Mouse (Mus musculus): Measurements from ENCODE around the gene Casc4. TPM values are rescaled to one million over a fixed set of nuclear protein-coding genes. Genes with fewer than 3 reads are reported as not detected.
A peak's percentile ranks its signal among the peaks of the same experiment; 100 is the strongest.

The Casc4 gene
- total RNA-seq (2015; ENCODE audit: low replicate concordance), result 0.42 and 1.1 TPM in 2 replicates
- total RNA-seq (2017; ENCODE audit: low replicate concordance), result 0.51 and 4.8 TPM in 2 replicates

DNA sequence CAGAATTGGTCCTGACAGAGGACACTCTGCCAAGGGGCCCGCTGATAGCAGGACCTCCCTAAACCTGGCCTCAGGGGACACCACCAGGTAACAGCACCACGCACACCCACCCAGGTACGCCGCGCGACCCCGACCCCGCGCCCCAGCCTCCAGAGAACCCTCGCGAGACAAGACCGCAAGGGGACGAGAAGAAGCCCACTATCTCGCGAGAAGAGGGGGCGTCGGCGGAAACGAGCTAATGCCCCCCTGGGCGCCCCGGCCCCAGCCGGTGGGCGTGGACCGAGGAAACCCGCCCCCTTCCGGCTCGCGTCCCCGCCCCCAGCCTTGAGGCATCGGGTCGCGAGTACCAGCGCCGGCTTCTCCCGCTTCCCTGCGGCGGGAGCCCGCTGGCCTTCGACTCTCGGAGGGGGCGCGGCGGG lies at the start of gene Casc4:
Gene Casc4 (plus strand): TSS at position 339 of the 419 bp plus-strand sequence.
- no peak for ATAC-seq (replicated peaks; ENCODE audit: low FRiP score, poor library complexity, severe bottlenecking)

DNA sequence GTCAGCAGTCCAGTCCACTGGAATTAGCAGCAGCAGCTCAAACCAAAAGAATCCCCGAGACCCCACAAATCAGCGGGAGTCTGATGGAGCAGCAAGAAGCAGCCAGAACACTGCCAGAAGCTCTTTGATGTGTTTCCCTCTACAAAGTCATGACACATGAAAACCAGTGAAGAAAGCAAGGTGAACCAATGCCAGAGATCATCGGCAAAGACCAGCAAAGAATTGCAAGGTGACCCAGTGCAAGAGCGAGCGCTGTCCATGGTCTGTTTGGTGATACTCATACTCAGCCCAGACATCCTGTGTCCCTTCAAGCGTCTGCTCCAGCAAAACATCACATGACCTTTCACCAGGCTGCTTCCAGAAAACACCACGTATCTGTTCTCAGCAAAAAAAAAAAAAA lies 45.0 kb upstream of the Casc4 start:
- ATAC-seq (replicated peaks; ENCODE audit: low FRiP score, poor library complexity, severe bottlenecking), result no peak

GRCm38 (mm10) chr2:121824653-121825052 lies 42.1 kb upstream of the Casc4 start:
- ATAC-seq (replicated peaks; ENCODE audit: low FRiP score, poor library complexity, severe bottlenecking), result no peak

GRCm38 (mm10) chr2:121826189-121826588 lies 40.6 kb upstream of the Casc4 start:
- no peak for ATAC-seq (replicated peaks; ENCODE audit: low FRiP score, poor library complexity, severe bottlenecking)

DNA sequence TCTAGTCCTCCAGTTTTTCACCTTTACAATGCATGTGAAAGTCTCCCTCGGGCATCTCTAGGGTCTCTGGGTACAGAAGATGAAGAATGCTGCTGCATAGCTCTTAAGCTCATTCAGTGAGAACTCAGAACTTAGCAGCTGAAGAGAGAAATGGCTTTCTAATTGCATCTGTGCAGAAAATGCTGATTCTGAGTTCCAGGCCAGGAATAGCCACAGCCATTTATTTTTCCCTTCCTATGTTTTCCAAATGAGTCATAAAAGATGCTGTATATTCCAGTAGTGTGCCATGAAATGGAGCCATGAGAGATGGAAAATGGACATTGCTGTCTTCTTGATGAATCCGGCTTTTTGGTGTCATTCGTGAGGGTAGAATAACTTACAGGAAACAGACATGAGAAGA lies 38.4 kb upstream of the Casc4 start:
- no peak for ATAC-seq (replicated peaks; ENCODE audit: low FRiP score, poor library complexity, severe bottlenecking)

DNA sequence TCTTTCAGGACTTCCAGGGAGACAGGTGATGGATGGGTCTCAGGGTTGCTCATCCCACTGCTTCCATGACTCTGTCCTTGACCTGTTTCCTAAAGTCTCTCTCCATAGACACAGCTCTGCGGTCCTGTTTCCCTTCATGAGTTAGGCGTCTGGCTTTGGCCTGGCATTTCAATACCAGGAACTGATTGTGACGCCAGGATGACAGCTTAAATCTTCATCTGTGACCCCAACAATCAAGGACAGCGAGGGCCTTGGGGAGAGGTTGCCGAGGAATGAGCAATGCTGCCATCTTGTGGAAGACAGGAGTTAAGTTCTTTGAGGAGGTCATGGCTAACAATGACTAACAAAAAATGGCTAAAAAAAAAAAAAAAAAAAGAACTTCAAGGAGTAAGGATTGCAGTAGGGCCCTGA lies 34.3 kb upstream of the Casc4 start:
- ATAC-seq (replicated peaks; ENCODE audit: low FRiP score, poor library complexity, severe bottlenecking), result no peak

DNA sequence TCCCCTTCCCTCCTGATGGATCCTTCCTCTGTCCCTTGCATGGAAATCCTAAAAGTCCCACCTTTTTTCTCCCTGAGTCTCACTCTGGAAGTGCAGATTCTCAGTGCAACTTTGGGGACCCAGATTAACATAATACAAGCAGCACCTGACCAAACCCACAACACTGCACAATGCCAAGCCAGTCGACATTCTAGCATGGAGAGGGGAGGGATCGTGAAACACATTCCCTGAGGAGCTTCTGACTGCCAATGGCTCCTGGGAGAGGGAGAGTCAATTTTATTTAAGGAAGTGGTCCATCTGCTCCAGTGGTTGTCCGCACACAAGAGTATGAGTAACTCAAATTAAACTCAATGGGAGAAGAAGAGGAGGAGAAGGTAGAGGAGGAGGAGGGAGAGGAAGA lies 31.8 kb upstream of the Casc4 start:
- ATAC-seq (replicated peaks; ENCODE audit: low FRiP score, poor library complexity, severe bottlenecking), result no peak

DNA sequence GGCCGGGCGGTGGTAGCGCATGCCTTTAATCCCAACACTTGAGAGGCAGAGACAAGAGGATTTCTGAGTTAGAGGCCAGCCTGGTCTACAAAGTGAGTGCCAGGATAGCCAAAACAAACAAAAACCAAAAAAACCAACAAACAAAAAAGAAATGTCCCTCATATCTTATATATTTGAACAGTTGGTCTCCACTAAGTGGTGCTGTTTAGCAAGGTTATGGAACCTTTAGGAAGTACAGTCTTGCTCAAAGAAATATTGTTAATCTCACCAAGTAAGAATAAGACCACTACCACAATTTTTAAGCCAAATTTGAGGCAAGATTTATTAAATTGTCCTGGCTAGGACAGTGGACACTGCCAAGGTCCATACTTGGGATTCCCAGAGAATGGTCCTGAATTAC lies 25.3 kb upstream of the Casc4 start:
- ATAC-seq (replicated peaks; ENCODE audit: low FRiP score, poor library complexity, severe bottlenecking), result no peak

GRCm38 (mm10) chr2:121842249-121842648 lies 24.5 kb upstream of the Casc4 start:
- ATAC-seq (replicated peaks; ENCODE audit: low FRiP score, poor library complexity, severe bottlenecking), result no peak

DNA sequence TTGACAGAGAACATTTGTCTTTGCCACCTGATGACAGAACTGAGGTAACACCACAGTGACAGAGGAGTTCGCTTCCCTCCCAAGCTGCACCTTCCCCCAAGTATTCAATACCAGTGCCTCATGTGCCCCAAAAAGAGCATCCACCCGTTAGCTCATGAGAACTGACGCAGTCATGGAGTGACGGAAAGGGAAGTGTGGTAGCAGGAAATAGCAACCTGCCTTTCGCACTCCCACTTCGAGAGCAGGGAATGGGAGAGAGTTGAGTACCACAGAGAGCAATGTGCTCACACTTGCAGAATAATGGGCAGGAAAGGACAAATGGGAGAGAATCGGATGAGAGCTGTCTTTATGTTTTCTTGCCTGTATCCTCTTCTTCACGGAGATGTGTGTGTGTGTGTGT lies 20.7 kb upstream of the Casc4 start:
- ATAC-seq (replicated peaks; ENCODE audit: low FRiP score, poor library complexity, severe bottlenecking), result no peak

DNA sequence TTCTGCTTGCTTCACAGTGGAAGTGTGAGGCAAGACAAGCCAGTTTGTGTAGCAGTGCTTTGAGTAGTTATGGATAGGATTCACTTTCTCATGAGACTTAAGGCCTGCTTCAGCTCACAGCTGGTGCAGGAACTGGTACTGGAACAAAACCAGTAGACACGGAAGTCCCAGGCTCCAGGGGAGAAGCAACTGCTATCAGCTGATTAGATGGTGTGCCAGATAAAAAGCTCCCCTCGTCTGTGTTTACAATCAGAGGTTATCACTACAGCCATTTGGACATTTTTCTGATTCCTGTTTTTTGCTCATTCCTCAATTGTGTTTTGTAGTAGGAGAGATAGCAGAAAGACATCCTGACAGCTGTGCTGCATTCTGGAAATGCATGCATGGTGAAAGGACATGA lies 14.7 kb upstream of the Casc4 start:
- no peak for ATAC-seq (replicated peaks; ENCODE audit: low FRiP score, poor library complexity, severe bottlenecking)

DNA sequence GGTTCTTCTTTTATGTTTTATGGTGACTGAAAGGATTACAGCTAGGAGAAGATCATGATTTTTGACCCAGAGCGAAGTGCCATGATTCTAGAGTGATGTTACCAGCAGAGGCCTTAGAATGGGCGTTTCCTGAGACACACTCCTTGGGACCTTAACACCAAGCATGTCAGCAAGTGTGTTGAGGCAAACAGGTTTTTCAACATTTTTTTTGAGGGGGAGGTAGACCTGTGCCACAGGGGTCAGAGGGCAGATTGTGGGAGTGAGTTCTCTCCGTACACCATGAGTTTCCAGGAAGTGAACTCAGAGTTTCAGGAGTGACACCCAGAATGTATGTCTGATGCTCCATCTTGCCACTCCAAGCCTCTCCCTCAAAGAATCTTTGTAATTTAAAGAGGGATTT lies 12.8 kb upstream of the Casc4 start:
- no peak for ATAC-seq (replicated peaks; ENCODE audit: low FRiP score, poor library complexity, severe bottlenecking)

DNA sequence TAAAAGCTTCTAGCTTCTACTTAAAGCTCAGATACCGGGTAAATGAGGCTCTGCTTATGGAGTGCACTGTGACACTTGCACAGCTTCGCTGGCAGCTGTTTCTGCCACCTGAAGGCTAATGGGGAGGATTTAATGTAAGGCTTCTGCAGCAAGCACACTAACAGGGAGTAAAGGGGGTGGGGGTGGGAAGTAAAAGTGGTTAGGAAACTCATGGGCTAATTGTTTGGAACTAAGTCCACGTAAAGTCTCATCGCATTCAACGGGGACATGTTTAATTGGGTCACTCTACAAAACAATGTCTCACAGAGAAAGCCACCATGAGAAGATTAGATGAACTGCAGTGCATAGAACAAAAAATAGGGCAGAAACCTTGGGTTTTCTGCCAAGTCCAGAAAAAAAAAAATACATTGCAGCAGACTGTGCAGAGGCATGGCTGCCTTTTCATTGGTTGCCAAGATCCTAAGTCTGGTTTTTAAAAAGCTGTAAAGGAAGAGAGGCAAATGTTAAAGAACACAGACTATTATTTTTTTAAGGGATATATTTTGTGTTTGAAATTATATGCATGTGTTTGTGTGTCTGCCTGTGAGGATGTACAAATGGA lies 7.3 kb upstream of the Casc4 start:
- ATAC-seq (replicated peaks; ENCODE audit: low FRiP score, poor library complexity, severe bottlenecking), result no peak

- no peak for ATAC-seq (replicated peaks; ENCODE audit: low FRiP score, poor library complexity, severe bottlenecking)
These were observed 634 bp upstream of the Casc4 start for GRCm38 (mm10) chr2:121866071-121866601.

GRCm38 (mm10) chr2:121867051-121867928 lies 520 bp downstream of the Casc4 start:
- peak; percentile 39; the same call in 1 of the 2 replicates for ATAC-seq (replicated peaks; ENCODE audit: low FRiP score, poor library complexity, severe bottlenecking)

GRCm38 (mm10) chr2:121879506-121879905 lies 12.7 kb downstream of the Casc4 start:
- ATAC-seq (replicated peaks; ENCODE audit: low FRiP score, poor library complexity, severe bottlenecking), result no peak

GRCm38 (mm10) chr2:121885509-121886106 lies 18.8 kb downstream of the Casc4 start:
- ATAC-seq (replicated peaks; ENCODE audit: low FRiP score, poor library complexity, severe bottlenecking), result no peak

DNA sequence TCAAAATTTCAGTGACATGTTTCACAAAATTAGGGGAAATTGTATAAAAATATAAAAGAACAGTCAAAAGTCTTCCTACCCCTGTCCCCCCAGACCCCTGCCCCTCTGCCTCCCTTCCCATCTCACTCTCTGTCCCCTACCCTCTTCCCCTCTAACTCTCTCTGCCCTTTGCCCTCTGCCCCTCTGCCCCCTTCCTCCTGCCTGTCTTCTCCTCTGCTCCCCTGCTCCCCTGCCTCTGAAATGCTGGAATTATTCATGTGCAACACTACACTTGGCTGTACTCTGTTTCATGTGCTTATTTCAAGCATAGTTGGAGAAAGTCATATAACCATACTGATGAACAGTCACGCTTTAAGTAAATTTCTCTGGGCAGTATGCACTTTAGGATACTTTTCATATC lies 19.6 kb downstream of the Casc4 start:
- no peak for ATAC-seq (replicated peaks; ENCODE audit: low FRiP score, poor library complexity, severe bottlenecking)

GRCm38 (mm10) chr2:121888720-121889497 lies 22.1 kb downstream of the Casc4 start:
- ATAC-seq (replicated peaks; ENCODE audit: low FRiP score, poor library complexity, severe bottlenecking), result no peak

- ATAC-seq (replicated peaks; ENCODE audit: low FRiP score, poor library complexity, severe bottlenecking), result no peak
These were observed 28.5 kb downstream of the Casc4 start for GRCm38 (mm10) chr2:121895261-121895660.

Data from erythroid progenitor cell, adult 5-6 weeks (primary cell).